Mouse (Mus musculus): ENCODE data around the gene Abtb2. TPM values are rescaled to one million over a fixed set of nuclear protein-coding genes. Genes with fewer than 3 reads are reported as not detected.

Gene Abtb2
- total RNA-seq, 2 experiments from 2014 or later: 7.7 to 8.3 TPM

GRCm38 (mm10) chr2:103659648-103660556 is 93.8 kb downstream of the Abtb2 start:
- DNase-seq (ENCODE audit: low spot score in 2 of 2): no peak

GRCm38 (mm10) chr2:103661696-103662095 is 95.6 kb downstream of the Abtb2 start:
- no peak for DNase-seq (ENCODE audit: low spot score in 2 of 2)

- DNase-seq (ENCODE audit: low spot score in 2 of 2): peak; percentile 62 to 65
Observed at GRCm38 (mm10) chr2:103662121-103662520, 96.0 kb downstream of the Abtb2 start.

GRCm38 (mm10) chr2:103664341-103664740 is 98.2 kb downstream of the Abtb2 start:
- DNase-seq (ENCODE audit: low spot score in 2 of 2): no peak

- peak in 1 of 2 experiments; percentile 25 for DNase-seq (ENCODE audit: low spot score in 2 of 2)
Observed at GRCm38 (mm10) chr2:103667962-103668815, 102.1 kb downstream of the Abtb2 start.

GRCm38 (mm10) chr2:103668939-103669338 is 102.8 kb downstream of the Abtb2 start:
- no peak for DNase-seq (ENCODE audit: low spot score in 2 of 2)

- no peak for DNase-seq (ENCODE audit: low spot score in 2 of 2)
Observed at GRCm38 (mm10) chr2:103669561-103669960, 103.5 kb downstream of the Abtb2 start.

GRCm38 (mm10) chr2:103670276-103670680 is 104.2 kb downstream of the Abtb2 start:
- DNase-seq (ENCODE audit: low spot score in 2 of 2): peak; percentile 69

- no peak for DNase-seq (ENCODE audit: low spot score in 2 of 2)
Observed at GRCm38 (mm10) chr2:103672573-103673119, 106.5 kb downstream of the Abtb2 start.

GRCm38 (mm10) chr2:103673609-103674008 is 107.5 kb downstream of the Abtb2 start:
- DNase-seq (ENCODE audit: low spot score in 2 of 2): no peak

GRCm38 (mm10) chr2:103675391-103675790 is 109.3 kb downstream of the Abtb2 start:
- DNase-seq (ENCODE audit: low spot score in 2 of 2): no peak

GRCm38 (mm10) chr2:103676808-103677207 is 110.7 kb downstream of the Abtb2 start:
- DNase-seq (ENCODE audit: low spot score in 2 of 2): no peak

- DNase-seq (ENCODE audit: low spot score in 2 of 2): no peak
Observed at GRCm38 (mm10) chr2:103677614-103678369, 111.7 kb downstream of the Abtb2 start.

- no peak for DNase-seq (ENCODE audit: low spot score in 2 of 2)
Observed at GRCm38 (mm10) chr2:103678433-103678832, 112.3 kb downstream of the Abtb2 start.

- no peak for DNase-seq (ENCODE audit: low spot score in 2 of 2)
Observed at GRCm38 (mm10) chr2:103680364-103681110, 114.4 kb downstream of the Abtb2 start.

GRCm38 (mm10) chr2:103681149-103681548 is 115.0 kb downstream of the Abtb2 start:
- no peak for DNase-seq (ENCODE audit: low spot score in 2 of 2)

- no peak for DNase-seq (ENCODE audit: low spot score in 2 of 2)
Observed at GRCm38 (mm10) chr2:103682261-103682722, 116.2 kb downstream of the Abtb2 start.

- DNase-seq (ENCODE audit: low spot score in 2 of 2): no peak
Observed at GRCm38 (mm10) chr2:103682927-103683442, 116.9 kb downstream of the Abtb2 start.

GRCm38 (mm10) chr2:103684431-103684830 is 118.3 kb downstream of the Abtb2 start:
- no peak for DNase-seq (ENCODE audit: low spot score in 2 of 2)
